Mouse (Mus musculus) spleen, adult 2 months (tissue): Measurements from ENCODE around the gene Kalrn. TPM values are rescaled to one million over a fixed set of nuclear protein-coding genes. Genes with fewer than 3 reads are reported as not detected.

Source experiments
- DNase-seq, 2 experiments: peaks; one replicate each; pipeline versions ENCODE4 v3.0.0 to v3.0.0-alpha.2; 2012 to 2021; ENCODE audit warnings: low spot score in 2 of 2, low read depth in 1 of 2
- H3K27ac ChIP-seq: fragments of 200-500 bp; 2 replicates; pipeline ENCODE4 v1.5.1; 2012; ENCODE audit warnings: low read length, inconsistent platforms; ENCODE audit not compliant: insufficient read depth
- H3K27me3 ChIP-seq: fragments of 200-500 bp; 2 replicates; pipeline ENCODE4 v1.6.1; 2012; ENCODE audit warnings: mild to moderate bottlenecking, moderate library complexity, low read length, inconsistent platforms; ENCODE audit not compliant: control insufficient read depth, insufficient read depth
- H3K36me3 ChIP-seq: fragments of 200-500 bp; 2 replicates; pipeline ENCODE4 v1.6.1; 2012; ENCODE audit warnings: mild to moderate bottlenecking, low read length, inconsistent platforms; ENCODE audit not compliant: control insufficient read depth, insufficient read depth
- H3K4me1 ChIP-seq: fragments of 200-500 bp; 2 replicates; pipeline ENCODE4 v1.6.1; 2011; ENCODE audit warnings: inconsistent platforms; ENCODE audit not compliant: control insufficient read depth, insufficient read depth, insufficient read length
- H3K4me3 ChIP-seq: fragments of 200-500 bp; 2 replicates; pipeline ENCODE4 v1.5.1; 2011; ENCODE audit warnings: mild to moderate bottlenecking, inconsistent platforms; ENCODE audit not compliant: insufficient read depth, insufficient read length; ENCODE audit errors: extremely low read depth
- CTCF ChIP-seq: fragments of 200-500 bp; IDR thresholded peaks from 2 replicates; pipeline ENCODE4 v1.5.1; 2011; ENCODE audit warnings: mild to moderate bottlenecking, inconsistent platforms; ENCODE audit not compliant: insufficient read depth, insufficient read length, insufficient replicate concordance; ENCODE audit errors: extremely low read depth
- POLR2A ChIP-seq: fragments of 200-500 bp; IDR thresholded peaks from 2 replicates; pipeline ENCODE4 v1.6.1; 2011; ENCODE audit warnings: low read depth, low read length, inconsistent platforms
- WGBS: fragments of 180-500 bp; shearing (Covaris S2); methylation state at CpG from one replicate; pipeline ENCODE4 v1.1.7; 2018; 5-methylcytosine and 5-hydroxymethylcytosine counted together
- polyA plus RNA-seq: library from polyadenylated mRNA; depleted of rRNA; stranded (reverse); fragments of >200 nt; gene quantifications from 2 replicates; pipeline ENCODE4 v1.2.3, GENCODE M21; 2012

The Kalrn gene
- polyA plus RNA-seq, 1 experiment = 7.6 TPM

DNA sequence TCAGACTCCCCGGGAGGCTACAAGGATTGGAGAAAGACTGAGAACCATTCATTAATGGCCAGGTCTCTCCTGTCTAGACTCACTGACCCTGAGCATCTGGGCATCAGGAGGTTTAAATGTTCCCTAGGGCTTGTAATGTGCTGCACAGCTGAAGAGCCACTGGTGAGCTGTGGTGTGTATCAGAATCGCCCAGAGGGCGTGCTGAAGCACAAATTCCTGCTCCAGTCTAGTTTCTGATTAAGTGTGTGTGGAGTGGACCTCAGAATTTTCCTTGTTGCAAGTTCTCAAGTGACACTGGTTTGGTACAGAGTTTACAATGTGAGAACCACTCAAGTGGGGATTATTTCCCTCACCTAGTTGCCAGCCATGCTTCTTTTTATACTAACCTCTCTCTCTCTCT lies 473.5 kb downstream of the Kalrn start:
- 92% methylated on average over 3 of the region's 3 CpGs for WGBS
- TF ChIP-seq CTCF (no peak), POLR2A (no peak)
- no peaks in the 10 kb centered on the region; the same call in 1 of the 2 replicates for H3K4me1 ChIP-seq

DNA sequence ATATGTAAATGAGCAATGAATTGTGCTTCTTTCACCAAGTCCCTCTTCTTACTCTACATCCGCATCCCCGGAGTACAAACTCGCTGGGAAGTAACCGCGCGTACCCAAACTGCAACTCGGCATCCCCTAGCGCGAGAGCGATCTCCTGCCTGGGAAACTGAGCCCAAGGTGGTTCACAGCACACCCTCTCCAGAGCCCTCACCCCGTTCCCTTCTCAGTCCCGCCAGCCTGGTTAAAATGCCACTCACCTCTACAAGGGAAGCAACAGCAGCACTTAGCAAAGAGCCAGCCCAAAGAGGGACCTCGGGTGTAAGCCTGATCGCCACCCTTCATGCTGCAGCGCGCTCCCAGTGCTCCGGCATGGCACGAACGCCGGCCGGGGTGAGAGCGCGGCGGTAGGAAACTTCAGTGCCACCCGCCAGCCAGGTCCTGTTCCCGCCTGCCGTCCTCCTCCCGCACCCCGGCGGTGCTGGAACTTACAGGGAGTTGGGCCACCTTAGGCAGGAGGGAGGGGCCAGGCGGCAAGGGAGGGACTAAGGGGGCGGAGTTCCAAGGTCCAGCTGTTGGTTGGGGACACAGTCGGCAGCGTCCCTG lies 477.7 kb downstream of the Kalrn start:
- Histone ChIP-seq H3K4me1 (peaks cover 7% of the 10 kb centered on the region; the same call in 1 of the 2 replicates), H3K27me3 (no peaks in the 10 kb centered on the region; the same call in 1 of the 2 replicates), H3K36me3 (no peaks in the 10 kb centered on the region), H3K27ac (no peak overlapping the region), H3K4me3 (peak overlapping the region; percentile 57)
- no peak for TF ChIP-seq CTCF
- no peak for TF ChIP-seq POLR2A
- under 1% methylated on average over 34 of the region's 34 CpGs for WGBS
- peak in 1 of 2 experiments; percentile 48 for DNase-seq

More for the DNA sequence above, 473.5 kb downstream of the Kalrn start:
- Histone ChIP-seq H3K27me3 (no peaks in the 10 kb centered on the region; the same call in 1 of the 2 replicates), H3K4me3 (no peak overlapping the region), H3K36me3 (no peaks in the 10 kb centered on the region), H3K27ac (no peak overlapping the region)
- DNase-seq = no peak

DNA sequence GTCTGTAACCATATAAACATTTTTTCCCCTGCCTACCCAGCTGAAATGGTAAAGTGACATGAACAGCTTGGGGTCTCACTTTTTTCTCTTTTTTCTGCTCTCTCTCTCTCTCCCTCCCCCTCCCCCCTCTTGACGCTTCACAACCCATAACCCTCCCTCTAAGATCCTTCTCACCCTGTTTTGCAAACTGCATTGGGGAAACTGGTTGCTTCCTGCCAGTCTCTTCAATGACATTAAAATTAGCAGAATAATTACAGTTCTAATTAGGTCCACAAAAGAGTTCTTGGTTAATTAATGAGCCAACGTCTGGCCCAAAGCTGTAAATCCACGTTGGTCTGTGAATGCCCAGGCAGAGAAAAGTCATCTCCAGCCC lies 478.3 kb downstream of the Kalrn start:
- H3K4me1 ChIP-seq = peaks cover 7% of the 10 kb centered on the region; the same call in 1 of the 2 replicates
- no peak for TF ChIP-seq CTCF
- TF ChIP-seq POLR2A = no peak
- H3K36me3 ChIP-seq = no peaks in the 10 kb centered on the region
- peak overlapping the region; percentile 57; the same call in 1 of the 2 replicates for H3K4me3 ChIP-seq
- DNase-seq = no peak
- WGBS = 2% methylated on average over 3 of the region's 3 CpGs
- H3K27me3 ChIP-seq = no peaks in the 10 kb centered on the region; the same call in 1 of the 2 replicates
- no peak overlapping the region for H3K27ac ChIP-seq

DNA sequence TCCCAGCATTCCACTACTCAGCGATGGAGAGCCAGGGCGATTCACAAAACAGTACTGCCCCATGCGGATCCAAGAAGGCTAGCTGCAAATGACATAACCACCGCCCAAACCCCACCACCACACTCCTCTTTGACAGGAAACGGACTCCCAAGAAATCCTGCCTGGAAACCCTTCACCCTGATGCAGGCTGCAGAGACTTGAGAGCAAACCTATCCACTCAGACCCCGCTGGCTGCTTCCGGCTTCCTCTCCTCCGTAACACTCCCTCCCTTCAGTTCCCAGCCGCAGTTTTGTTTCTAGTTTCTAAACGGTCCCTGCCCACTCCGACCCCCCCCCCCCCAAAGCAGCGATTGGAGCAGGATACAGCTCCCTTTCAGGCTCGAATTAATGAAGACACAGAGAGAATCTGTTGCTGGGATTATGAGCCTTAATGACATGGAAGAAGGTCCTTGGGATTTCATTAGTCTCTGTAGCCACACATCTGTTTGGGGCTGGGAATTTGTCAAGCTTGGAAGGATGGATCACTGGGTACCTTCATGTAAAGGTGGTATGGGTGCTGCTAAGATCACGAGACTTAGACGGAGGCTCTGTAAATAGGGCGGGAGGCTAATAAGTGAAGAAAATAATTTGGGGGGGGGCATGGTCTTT lies 478.8 kb downstream of the Kalrn start:
- Histone ChIP-seq H3K4me3 (peak overlapping the region; percentile 58), H3K27me3 (no peaks in the 10 kb centered on the region; the same call in 1 of the 2 replicates), H3K27ac (no peak overlapping the region), H3K36me3 (no peaks in the 10 kb centered on the region), H3K4me1 (peaks cover 7% of the 10 kb centered on the region; the same call in 1 of the 2 replicates)
- DNase-seq = peak in 1 of 2 experiments; percentile 19
- TF ChIP-seq POLR2A (no peak), CTCF (no peak)
- WGBS = 1% methylated on average over 16 of the region's 16 CpGs

DNA sequence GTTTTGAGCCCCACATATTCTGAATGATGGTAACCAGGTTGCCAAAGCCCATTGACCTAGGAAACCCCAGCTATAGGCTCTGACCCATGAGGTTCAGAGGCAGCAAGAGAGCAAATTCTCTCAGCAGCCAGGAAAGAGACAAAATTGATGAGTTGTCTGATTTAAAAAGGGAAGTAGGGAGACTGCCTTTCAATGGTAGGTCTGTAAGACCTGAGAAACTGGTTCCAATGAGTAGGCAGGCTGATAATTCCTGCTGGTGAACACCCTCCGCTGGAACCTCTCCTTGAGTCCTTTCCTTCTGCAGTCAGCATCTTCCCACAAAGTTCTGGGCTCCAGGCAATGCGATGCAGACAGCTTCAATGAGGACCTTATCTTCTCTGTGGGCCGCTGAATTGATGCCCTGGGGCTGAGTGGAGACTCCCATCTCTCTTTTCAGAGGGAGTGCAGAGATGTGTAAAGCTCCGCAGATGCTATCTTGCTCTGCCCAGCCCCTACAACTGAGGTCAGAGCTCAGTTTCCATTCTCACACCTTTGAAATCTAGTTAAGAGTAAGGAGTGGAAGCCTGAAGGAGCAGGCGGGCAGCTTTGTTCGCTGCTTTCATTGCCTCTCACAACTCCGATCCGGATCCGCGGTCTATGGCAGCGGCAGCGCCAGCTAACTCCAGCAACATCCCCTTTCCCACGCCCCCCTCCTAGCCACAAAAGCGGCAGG lies 479.4 kb downstream of the Kalrn start:
- TF ChIP-seq CTCF (no peak), POLR2A (no peak)
- Histone ChIP-seq H3K4me3 (peak overlapping the region; percentile 58), H3K36me3 (no peaks in the 10 kb centered on the region), H3K27ac (no peak overlapping the region), H3K27me3 (no peaks in the 10 kb centered on the region; the same call in 1 of the 2 replicates), H3K4me1 (peaks cover 7% of the 10 kb centered on the region; the same call in 1 of the 2 replicates)
- WGBS = 14% methylated on average over 14 of the region's 14 CpGs
- DNase-seq = no peak

DNA sequence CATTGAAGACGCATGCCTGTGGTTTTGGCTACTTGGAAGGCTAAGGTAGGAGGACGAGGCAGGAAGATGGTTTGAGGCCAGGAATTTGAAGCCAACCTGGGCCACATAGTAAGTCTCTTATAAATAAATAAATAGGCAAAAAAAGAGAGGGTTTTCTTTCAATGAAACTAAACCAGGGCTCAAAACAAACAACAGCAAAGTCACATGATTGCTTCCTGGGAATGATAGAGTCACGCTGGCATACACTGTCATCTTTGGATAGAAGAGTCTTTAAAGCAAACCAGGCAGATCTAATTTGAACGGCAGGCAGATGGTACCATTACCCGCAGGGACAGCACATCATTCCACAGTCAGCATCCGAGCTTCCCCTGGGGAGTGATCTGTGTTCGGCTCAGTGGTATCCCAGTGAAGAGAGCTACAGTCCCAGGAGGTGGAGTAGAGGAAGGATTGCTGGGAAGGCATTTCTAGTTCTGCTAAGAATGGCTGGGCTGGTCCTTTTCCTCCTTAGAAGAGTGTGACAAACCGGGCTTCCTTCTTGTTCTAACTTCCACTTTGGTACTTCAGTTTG lies 483.7 kb downstream of the Kalrn start:
- H3K27me3 ChIP-seq = no peaks in the 10 kb centered on the region
- H3K4me1 ChIP-seq = peaks cover 9% of the 10 kb centered on the region; the same call in 1 of the 2 replicates
- H3K27ac ChIP-seq = no peak overlapping the region
- no peak for DNase-seq
- no peak overlapping the region for H3K4me3 ChIP-seq
- no peaks in the 10 kb centered on the region for H3K36me3 ChIP-seq
- TF ChIP-seq CTCF = no peak
- no peak for TF ChIP-seq POLR2A
- WGBS = 74% methylated on average over 8 of the region's 8 CpGs
